Mouse (Mus musculus): ENCODE measurements at regions not wholly inside any gene's neighbourhood (a gene's known extent, or its start where the extent isn't known, plus 50 kb on each side); places are given as distances from the start of the nearest gene placed in this dataset.

- no peak for TF ChIP-seq POLR2A (IDR thresholded peaks at IDR 0.05; ENCODE audit: low read depth, low read length)
- no peak for TF ChIP-seq CTCF (IDR thresholded peaks at IDR 0.05; ENCODE audit: extremely low read depth, insufficient read length, insufficient replicate concordance, low read depth, low read length)
Measured at GRCm38 (mm10) chr9:61073482-61073881, 279.1 kb downstream of the Uaca start.
